Mouse (Mus musculus) 3134 (cell line): ENCODE results near the gene Gm27179.
"Not testable (repeated sequence)": the region's sequence is repeated elsewhere in the genome, so short reads cannot be mapped to it uniquely, and the experiment has no call there.

Source experiments
- DNase-seq: peaks from one replicate; pipeline ENCODE4 v3.0.0-alpha.2; 2011; ENCODE audit warnings: low spot score; ENCODE audit not compliant: insufficient read length; ENCODE audit errors: extremely low read depth

Gene Gm27179

DNA sequence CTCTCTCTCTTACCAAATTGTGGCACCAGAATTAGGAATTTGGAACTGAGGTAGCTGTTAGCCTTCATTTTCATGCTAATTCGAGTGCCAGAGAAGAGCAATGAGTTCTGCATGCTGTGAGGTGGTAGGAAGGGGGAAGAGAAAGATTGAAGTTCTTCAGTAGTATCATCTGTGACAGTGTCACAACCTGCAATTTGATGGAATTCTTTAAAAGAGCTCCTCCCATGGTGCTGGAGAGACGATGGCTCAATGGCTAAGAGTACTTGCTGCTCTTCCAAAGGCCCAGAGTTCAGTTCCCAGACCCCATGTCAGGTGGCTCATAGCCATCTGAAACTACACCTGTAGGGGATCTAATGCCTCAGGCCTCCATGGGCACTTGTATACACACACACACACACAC lies at the start of gene Gm27179:
Gene Gm27179 (minus strand): TSS at position 101 of the 400 bp plus-strand sequence.
- DNase-seq, result not testable (repeated sequence)

DNA sequence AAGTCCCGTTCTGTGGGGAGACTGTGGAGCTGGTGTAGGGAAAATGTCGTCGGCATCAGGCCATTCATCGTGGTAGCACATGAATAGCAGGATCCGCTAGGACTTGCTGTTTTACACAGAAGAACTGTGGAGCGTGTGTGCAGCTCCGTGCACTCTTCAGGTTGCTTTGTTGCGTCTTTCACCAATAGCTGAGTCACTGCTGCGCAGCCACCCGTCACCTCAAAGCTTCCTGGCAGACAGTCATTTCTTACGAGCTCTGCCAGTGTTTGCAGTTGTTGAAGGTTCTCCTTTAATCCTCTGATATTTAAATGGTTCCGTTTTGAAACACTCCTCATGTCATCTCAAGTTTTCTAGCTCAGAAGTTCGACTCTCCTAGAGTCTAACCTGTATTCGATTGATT lies 45.2 kb upstream of the Gm27179 start:
- not testable (repeated sequence) for DNase-seq

DNA sequence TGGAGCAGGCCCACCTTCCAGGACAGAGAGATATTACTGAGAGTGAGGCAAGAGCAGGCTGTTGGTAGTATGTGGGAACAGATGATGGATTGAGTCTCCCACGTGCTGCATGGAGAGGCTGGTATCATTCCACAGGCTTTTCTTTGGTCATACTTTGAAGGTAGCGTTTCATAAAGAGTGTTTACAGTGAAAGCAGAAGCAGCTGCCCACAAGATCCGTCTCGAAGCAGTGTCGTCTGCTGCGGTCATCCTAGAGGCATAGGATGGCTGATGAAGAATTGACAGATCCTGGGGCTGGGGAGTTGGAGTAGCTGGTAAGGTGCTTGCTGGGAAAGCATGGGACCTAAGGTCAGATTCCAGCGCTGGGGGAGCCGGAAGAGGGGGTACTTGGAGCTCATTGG lies 44.5 kb upstream of the Gm27179 start:
- DNase-seq, result not testable (repeated sequence)

- DNase-seq, result not testable (repeated sequence)
Observed at GRCm38 (mm10) chr14:69555110-69555831, 42.9 kb upstream of the Gm27179 start, which contains the start of gene Entpd4b. TSS of gene Entpd4b (plus strand) at chr14:69555424.

- DNase-seq, result not testable (repeated sequence)
Observed at GRCm38 (mm10) chr14:69547310-69547709, 35.0 kb upstream of the Gm27179 start.

GRCm38 (mm10) chr14:69545052-69545451 lies 32.7 kb upstream of the Gm27179 start:
- not testable (repeated sequence) for DNase-seq

- DNase-seq, result not testable (repeated sequence)
Observed at GRCm38 (mm10) chr14:69544033-69544432, 31.7 kb upstream of the Gm27179 start.

GRCm38 (mm10) chr14:69542695-69543094 lies 30.3 kb upstream of the Gm27179 start:
- DNase-seq, result not testable (repeated sequence)

- not testable (repeated sequence) for DNase-seq
Observed at GRCm38 (mm10) chr14:69540113-69540512, 27.8 kb upstream of the Gm27179 start.

- DNase-seq, result not testable (repeated sequence)
Observed at GRCm38 (mm10) chr14:69536539-69536938, 24.2 kb upstream of the Gm27179 start.

GRCm38 (mm10) chr14:69526202-69526601 lies 13.9 kb upstream of the Gm27179 start:
- DNase-seq, result not testable (repeated sequence)

- not testable (repeated sequence) for DNase-seq
Observed at GRCm38 (mm10) chr14:69523001-69523400, 10.7 kb upstream of the Gm27179 start.

GRCm38 (mm10) chr14:69520810-69521209 lies 8.5 kb upstream of the Gm27179 start:
- DNase-seq, result not testable (repeated sequence)

GRCm38 (mm10) chr14:69507000-69507399 lies 5.3 kb downstream of the Gm27179 start:
- DNase-seq, result not testable (repeated sequence)

DNA sequence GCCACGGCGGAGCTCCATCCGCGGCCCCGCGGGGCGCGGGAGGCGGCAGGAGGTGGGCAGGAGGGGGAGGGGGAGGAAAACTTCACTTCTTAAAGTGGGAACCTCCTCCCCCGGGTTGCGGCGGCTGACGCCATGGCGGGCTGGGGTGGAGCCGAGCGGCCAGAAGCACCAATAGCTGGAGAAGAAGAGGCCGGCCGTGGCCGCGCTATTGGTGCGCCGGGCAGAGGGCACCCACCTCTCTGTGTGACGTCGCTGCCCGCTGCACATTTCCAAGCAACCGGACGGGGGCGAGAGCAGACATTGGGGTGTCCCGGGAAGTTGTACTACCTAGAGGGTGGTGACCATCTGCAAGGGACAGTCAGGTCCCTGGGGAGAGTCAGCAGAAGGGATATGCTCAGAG lies 9.2 kb downstream of the Gm27179 start, which contains the start of gene Gm16867:
Gene Gm16867 (minus strand): TSS at position 189 of the 400 bp plus-strand sequence.
- DNase-seq, result not testable (repeated sequence)

DNA sequence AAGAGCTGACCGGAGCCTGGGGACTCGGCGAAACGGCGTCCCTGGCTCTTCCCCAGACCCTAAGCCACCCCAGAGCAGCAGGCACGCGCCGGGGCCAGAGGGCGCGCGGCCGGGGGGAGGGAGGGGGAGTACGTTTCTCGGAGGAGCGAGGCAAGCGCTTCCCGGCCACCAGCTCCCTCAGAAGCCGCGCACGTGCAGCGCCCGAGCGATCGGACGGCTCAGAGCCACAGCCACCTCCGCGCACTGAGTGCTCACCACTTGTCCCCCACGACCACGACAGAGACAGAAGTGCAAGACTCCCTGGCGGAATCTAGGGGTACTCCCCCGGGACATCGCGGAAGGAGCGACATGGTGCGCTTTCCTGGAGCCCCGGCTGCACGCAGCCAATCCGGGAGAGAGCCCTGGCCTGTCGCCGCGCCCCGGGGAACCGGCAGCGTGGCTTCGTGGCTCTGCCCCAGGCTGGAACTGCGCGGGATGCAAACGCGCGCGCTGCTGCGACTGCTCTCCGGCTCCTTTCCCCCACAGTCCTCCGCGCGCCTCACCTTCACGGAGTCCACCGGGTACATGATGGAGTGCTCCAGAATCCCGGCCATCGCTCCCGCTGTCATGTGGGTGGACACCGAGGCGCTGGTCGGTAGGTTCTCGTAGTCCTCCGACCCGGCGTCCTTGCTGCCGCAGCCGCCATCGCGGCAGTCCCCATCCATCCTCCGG lies 9.8 kb downstream of the Gm27179 start:
- DNase-seq, result not testable (repeated sequence)

DNA sequence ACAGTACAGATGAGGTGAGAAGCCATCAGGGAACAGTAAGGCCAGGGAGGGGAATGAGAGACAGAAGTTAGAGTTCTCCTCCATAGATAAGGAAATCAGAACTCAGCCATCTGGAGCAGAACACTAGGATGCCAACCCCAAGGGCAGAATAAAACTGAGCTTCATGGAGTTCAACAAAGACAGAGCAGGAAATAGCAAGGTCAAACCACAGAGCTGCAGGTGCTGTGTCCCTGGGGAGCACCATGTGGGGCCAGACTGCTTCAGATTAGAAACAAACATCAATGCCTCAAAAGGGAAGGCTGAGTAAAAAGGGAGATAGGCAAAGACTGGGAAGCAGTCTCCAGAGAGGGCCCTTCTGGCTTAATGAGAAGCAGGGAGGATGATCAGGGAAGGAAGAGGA lies 16.1 kb downstream of the Gm27179 start:
- DNase-seq, result not testable (repeated sequence)

DNA sequence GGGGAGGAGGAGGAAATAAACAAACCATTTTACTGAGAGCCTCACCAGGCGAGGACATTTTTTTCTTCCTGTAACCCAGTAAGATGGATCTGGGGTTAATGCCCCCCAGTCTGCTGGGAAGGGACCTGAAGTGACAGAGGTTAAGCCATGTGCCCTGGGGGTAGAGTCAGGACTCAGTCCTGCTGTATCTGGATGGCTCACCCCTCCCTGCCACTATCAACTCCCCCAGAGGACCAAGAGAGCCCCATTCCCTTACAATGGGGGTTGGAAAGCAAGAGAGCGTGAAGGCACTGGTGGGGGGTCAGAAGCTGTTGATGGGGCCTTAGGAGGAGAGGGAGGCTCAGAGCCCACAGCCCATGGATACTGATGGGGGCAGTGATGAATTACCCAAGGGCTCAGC lies 17.4 kb downstream of the Gm27179 start:
- DNase-seq, result not testable (repeated sequence)

DNA sequence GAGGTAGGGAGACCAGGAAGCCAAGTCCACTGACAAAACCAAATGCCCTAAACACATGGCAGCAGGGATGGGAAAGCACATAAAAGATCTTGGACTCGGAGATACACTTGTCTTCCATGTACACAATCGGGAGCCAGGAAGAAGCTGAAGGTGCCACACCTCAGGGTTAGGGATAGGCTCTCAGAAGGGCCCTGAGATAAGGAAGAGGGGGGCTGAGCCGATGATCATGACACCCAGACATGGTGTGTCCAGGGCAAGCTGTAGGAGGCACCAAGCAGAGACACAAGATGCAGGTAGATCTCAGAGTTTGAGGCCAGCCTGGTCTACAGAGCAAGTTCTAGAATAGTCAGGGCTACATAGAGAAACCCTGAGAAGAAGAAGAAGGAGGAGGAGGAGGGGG lies 17.8 kb downstream of the Gm27179 start:
- not testable (repeated sequence) for DNase-seq

DNA sequence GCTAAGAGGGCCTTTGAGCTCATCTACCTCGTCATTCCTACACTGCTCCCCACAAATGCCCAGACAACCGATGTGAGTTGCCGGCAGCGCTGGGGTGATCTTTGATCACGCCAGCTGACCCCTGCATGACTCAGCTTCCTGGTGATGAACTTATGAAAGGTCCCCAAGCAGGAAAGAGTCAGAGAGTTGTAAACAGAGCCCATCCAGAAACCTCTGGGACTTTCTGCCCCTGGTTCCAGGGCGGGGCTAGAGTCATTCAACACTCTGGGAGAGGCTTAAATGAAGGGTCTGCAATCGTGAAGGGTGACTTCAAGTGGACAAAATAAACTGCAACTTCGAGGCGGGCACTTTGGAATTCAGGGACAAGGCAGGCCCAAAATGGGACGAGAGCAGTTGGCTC lies 24.3 kb downstream of the Gm27179 start:
- not testable (repeated sequence) for DNase-seq

GRCm38 (mm10) chr14:69485466-69486135 lies 26.7 kb downstream of the Gm27179 start:
- not testable (repeated sequence) for DNase-seq
